Mouse (Mus musculus) v-Abl transformed pro-B cells (cell line): ENCODE data around the gene Klc3.

Experiments used
- in situ Hi-C, 2 experiments: fragments of 400-800 bp; cut with MboI; formaldehyde crosslinking; loops; one replicate each; pipeline ENCODE4 v1.15.1; 2025; ENCODE audit not compliant: unreplicated experiment in 2 of 2

Klc3 gene

DNA sequence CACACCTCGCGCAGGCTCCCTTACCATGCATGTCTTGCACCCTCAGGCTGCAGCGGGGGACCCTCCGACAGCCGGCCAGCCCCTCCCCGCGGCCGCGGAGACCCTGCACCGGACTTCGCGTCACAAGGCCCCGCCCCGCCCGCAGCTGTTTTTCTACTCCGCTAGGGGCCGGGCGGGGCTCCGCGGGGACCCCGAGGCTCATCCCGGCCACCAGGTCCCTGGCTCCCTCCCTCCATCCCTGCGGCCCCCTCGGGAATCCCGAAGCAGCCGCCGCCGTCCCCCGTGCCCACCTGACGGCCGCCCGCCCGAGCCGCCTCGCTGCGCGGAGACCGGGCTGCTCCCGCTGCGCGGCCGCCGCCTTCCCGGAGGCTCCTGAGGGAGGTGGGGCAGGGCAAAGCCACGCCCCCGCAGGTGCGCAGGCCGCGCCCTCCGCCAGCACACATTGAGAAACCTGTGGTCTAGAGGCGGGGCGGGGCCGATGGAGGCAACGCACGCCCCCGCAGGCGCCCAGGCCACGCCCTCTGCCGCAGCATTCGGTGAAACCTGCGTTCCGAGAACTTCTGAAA is at the start of gene Klc3:
Klc3 (minus strand) TSS at position 374 of the 566 bp plus-strand sequence.
- in situ Hi-C loops: loop anchor here (10.0 kb wide), 3 partner anchors 391 to 471 kb away; partner anchors contain the start of genes Cblc (in 1 of the 2) and Ceacam16 (in 1 of the 2)

DNA sequence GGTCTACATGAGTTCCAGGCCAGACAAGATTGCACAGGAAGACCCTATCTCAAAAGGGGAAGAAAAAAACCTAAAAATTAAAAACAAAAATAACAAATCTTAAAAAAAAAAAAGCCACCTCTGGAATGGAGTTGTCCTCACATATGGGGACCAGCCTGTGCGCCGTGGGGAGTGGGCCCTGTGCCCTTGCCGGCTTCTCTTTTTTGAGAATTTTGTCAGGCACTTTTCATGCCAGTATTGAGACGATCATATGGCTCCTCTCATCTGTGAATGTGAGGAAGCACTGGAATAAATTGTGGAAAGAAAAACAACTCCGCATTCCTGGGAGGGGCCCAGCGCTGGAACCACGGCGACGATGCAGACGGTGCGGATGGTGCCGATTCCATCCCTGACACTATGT is 45.3 kb upstream of the Klc3 start:
- in situ Hi-C loops: no loop called here

DNA sequence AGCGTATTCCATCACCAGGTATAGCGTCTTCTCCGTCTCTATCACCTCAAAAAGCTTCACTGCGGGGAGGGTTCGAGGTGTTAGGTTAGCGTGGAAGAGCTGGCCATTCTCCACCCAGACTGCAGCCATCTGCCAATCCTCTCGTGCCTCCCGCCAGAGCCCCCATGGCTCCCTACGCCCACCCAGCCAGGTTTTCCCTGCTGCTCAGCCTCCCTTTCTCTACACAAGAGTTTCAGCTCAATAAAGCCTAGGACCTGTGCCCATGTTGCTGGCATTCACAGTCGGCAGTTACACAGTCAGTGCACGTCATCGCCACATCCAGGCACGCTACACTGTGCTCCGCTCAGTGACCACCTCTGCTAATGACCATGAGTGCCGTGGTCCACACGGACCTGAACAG is 43.8 kb upstream of the Klc3 start:
- in situ Hi-C loops: no loop called here

DNA sequence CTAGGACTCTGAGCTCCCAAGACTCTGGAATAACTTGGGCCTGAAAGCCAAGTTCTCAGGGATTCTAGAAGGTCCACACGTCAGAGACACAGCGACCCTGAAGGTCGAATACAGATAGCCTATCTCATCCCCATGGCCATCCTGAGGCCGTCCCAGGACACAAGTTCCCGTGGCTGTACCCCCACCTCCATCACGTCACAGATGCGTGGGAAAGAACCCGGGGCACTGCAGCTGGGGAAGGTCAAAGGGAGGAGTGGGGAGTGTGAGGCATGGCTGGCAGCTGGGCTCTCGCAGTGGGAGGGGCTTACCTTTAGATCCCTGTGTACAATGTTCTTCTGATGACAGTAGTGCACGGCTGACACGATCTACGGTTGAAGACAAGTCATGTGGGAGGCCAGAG is 40.9 kb upstream of the Klc3 start:
- in situ Hi-C loops: no loop called here

DNA sequence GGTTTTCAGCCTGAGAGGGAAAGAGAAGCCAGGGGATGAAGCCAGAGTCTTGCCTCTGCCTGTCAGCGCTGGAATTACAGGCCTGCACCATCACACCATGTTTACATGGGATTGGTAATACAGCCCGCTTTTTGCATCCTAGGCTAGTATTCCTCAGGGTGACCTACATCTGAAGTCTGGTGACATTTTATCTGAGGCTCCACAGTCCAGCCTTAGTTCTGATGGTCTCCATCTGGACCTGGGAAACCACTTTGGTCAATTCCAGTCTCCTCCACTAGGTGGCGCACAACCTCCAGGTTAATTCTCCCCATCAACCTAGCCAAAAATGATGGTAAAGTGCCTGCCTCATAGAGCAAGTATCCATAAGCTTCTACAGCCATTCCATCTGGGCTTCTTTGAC is 39.4 kb upstream of the Klc3 start:
- in situ Hi-C loops: no loop called here

DNA sequence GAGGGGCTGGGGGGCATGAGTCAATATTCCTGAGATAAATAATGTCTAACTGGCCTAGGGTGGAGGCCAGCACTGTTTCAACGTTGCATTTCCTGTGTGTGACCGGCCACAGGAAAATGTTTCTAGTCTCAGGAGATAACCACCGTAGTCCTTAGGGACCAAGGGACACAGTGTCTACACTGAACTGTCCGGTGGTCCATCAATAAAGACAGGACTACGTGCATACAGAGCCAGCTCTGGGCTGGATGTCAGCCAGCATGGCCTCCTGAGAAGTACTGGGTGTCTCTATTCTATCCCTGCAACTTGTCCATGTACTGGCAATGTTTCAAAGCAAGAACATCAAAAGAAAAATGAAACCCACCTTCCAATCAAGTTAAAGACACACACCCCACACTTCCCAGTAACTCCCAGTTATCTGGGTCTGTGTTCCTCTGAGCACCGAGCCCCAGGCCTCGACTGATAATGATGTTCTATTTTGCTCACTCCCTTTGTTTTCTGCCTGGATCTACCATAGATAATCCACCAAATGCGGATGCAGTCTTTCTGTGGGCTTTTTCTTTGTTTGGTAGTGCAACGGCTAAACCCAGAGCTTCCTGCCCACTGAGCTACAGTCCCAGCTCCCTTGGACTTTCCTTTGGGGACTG is 37.7 kb upstream of the Klc3 start:
- in situ Hi-C loops: no loop called here

GRCm38 (mm10) chr7:19437048-19437447 is 33.1 kb upstream of the Klc3 start:
- in situ Hi-C loops: no loop called here

DNA sequence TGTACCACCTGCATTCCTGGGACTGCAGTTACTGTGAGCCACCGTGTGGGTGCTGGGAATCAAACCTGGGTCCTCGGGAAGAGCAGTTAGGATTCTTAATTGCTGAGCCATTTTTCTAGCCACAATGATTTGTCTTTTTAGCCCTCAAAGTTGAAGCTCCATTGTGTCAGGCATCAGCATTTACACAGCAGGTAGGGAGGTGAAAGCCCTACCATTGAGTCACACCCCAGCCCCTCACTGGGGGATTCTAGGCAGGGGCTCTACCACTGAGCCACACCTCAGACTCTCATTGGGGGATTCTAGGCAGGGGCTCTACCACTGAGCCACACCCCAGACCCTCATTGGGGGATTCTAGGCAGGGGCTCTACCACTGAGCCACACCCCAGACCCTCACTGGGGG is 32.4 kb upstream of the Klc3 start:
- in situ Hi-C loops: no loop called here

DNA sequence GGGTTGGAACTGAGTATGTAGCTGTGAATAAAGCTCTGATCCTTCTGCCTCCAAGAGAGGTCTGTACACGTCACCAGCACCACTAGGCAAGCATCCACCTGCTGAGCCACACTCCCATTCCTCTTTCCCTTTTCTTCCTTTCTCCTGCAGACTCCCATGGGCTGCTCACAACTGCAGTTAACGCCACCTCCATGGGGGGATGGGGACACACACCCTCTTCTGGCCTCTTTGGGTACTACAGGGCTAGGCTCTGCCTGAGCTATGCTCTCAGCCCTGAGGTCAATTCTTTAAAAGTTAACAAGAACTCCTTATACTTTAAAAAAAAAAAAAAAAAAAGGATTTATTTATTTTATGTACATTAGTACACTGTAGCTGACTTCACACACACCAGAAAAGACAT is 28.6 kb upstream of the Klc3 start:
- in situ Hi-C loops: no loop called here

GRCm38 (mm10) chr7:19430402-19430801 is 26.5 kb upstream of the Klc3 start:
- in situ Hi-C loops: no loop called here

DNA sequence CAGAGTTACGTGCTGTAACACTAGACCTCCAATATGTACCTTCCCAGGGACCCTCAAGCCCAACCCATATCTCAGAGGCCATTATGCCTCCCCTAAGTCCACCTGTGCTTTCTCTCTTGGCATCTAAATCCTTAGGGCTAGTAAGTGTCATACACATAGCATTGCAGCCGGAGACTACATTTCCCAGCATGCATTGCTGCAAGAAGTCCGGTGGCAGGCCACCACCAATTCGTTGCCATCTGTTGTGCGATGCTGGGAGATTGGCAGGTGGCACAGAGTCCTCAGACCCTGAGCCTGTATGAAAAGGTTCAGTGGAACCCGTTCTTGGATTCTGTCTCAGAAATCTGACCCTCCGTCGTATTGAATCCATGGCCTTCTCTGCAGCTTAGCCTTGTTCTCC is 25.8 kb upstream of the Klc3 start:
- in situ Hi-C loops: loop anchor here in 1 of 2 experiments (10.0 kb wide), 1 partner anchor 355 kb away; no protein-coding TSS in a partner anchor

DNA sequence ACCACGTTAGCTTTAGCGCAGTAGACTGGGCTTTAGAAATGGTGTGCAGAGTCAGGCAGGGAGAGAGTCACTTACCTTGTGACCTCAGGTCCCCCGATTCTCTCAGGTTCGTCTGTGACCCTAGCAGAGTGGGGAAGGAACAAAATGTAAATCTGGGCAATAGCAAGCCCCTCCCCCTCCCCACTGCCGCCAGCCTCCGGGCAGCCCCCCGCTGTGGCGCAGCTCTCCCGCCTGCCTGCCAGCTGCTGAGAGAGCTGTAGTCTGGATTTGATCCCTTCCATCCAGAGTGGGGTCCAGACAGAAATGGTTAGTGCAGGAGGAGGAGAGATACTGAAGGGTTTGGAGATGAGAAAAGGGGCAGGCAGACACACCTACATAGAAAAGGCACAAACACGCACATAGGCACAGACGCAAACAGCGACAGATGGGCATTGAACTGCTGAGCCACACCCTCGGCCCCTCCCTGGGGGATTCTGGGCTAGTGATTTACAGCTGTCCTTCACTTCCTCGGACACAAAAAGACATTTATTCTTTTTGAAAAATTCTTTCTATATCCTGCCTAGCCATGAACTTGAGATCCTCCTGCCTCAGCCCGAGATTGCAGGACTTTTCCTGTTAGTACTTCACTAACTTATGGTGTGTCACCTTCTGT is 24.2 kb upstream of the Klc3 start:
- in situ Hi-C loops: loop anchor here in 1 of 2 experiments (10.0 kb wide), 1 partner anchor 357 kb away; no protein-coding TSS in a partner anchor

DNA sequence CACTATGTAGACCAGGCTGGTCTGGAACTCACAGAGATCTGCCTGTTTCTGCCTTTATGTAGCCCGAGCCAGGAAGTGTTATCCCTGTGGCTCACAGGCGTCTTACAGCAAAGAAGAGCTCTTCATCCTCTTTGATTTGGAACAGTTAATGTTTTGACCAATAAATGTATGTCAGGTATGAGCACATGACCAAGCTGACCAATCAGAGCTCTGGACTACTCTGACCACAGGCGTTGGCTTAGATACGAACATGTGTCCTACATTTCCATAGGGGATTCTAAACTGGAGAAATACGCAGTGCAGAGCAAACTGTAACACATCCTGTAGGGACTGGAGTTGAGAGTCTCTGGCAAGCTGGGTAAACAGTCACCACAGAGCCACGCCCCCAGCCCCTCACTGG is 23.0 kb upstream of the Klc3 start:
- in situ Hi-C loops: loop anchor here in 1 of 2 experiments (10.0 kb wide), 1 partner anchor 358 kb away; no protein-coding TSS in a partner anchor

GRCm38 (mm10) chr7:19426349-19426748 is 22.4 kb upstream of the Klc3 start:
- in situ Hi-C loops: loop anchor here in 1 of 2 experiments (10.0 kb wide), 1 partner anchor 358 kb away; no protein-coding TSS in a partner anchor

GRCm38 (mm10) chr7:19424051-19424450 is 20.1 kb upstream of the Klc3 start:
- in situ Hi-C loops: loop anchor here in 1 of 2 experiments (10.0 kb wide), 1 partner anchor 361 kb away; no protein-coding TSS in a partner anchor

DNA sequence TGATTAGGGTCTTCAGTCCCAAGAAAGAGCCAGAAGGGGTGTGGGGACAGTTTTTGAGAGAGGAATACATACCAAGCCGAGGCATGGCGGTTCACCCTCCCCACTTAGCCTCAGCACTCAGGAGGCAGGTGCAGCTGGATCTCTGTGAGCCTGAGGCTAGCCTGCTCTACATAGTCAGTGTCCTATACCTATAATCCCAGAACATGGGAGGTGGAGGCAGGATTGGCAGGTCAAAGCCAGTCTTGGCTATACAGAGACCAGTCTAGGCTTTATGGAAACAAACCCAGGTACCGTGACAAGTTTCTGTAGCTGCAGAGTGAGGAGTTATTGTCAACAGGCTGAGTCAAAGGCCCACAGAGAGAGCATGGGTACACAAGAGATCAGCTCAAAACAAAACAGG is 19.2 kb upstream of the Klc3 start:
- in situ Hi-C loops: loop anchor here in 1 of 2 experiments (10.0 kb wide), 1 partner anchor 362 kb away; no protein-coding TSS in a partner anchor

DNA sequence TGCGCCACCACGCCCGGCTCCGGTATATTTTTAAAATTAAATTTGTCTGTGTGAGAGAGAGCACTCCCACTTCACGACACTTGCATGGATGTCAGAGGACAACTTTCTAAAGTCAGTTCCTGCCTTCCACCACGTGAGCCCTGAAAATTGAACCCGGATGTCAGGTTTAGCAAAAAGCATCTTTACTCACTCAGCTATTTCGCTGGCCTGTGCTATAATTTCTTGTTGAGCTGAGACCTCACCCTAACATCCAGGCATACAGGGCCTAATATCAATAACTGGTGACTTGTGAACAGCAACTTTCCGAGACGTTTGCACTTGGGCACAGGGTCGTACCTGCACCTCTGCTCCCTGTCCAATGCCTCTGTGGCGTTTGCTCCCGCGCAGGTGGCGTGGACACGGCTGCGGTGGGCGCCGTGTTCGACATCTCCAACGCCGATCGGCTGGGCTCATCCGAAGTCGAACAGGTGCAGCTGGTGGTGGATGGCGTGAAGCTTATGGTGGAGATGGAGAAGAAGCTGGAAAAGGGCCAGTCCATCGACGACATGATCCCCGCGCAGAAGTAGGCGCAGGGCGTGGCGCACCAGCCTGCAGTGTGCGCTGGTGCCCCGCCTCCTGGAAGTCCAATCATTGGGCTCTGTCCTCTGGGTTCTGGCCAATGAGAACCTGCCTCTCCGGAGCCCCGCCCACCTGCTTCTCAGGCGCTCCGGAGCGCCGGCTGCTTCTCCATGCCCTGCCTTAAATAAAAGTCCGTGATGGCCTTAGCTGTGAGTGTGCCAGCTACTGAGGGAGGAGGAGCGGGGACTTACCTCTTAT is 17.1 kb upstream of the Klc3 start:
- in situ Hi-C loops: loop anchor here in 1 of 2 experiments (10.0 kb wide), 1 partner anchor 364 kb away; no protein-coding TSS in a partner anchor

DNA sequence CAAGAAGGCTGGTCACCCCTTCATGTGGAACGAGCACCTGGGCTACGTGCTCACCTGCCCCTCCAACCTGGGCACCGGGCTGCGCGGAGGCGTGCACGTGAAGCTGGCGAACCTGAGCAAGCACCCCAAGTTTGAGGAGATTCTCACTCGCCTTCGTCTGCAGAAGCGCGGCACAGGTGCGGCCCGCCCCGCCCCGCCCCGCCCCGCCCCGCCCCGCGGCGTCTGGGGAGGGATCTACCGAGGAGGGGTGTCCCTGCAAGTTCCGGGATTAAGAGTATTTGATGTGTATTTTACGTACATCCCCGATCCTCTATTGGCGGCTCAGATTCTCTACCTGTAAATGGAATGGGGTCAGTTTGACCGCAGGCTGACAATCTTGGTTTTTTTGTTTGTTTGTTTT is 16.2 kb upstream of the Klc3 start:
- in situ Hi-C loops: loop anchor here in 1 of 2 experiments (10.0 kb wide), 1 partner anchor 365 kb away; no protein-coding TSS in a partner anchor

- in situ Hi-C loops: no loop called here
These were observed 12.7 kb upstream of the Klc3 start for GRCm38 (mm10) chr7:19416590-19416989.

GRCm38 (mm10) chr7:19413525-19413924 is 9.6 kb upstream of the Klc3 start:
- in situ Hi-C loops: no loop called here
